Mouse (Mus musculus): ENCODE data around the gene Slc9a8.
A peak's percentile ranks its signal among the peaks of the same experiment; 100 is the strongest.
"Not testable (repeated sequence)": the region's sequence is repeated elsewhere in the genome, so short reads cannot be mapped to it uniquely, and the experiment has no call there.

Slc9a8 gene

DNA sequence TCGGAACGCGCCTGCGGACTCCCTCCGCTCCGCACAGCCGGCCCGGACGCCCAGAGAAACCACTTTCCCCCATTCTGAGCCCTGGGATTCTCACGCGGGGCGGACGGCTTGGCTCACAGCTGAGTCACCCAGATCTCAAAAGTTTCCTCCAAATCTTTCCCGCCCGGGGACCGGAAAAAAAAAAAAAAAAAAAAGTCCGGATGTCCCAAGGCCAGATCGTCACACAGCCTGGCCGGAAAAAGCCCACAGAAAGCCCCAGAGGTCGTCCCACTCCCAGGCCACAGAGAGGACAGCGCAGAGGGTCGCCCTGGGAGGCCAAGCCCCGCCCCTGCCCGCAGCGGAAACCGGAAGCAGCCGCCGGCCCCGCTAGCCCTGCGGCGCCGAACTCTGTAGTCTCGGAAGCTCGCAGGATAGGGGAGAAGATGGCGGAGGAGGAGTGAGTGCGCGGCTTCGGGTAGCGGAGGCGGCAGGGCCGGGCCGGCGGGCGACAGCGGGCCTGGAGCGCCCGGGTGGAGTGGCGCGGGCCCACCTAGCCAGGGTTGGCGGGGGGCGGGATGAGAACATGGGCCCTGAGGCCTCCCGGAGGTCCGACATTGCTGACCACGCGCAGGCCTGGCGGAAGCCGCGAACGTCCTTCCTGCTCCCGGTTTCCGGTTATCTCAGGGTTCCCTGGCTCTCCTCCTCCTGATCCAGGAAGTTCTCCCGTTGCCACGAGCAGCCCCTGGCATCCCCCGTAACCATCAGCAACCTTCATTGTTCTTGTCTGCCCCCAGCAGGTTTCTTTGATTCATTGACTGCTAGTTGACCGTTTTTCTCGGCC is at the start of gene Slc9a8:
Gene Slc9a8 (plus strand): TSS at position 383 of the 820 bp plus-strand sequence.
- peak; percentile 97 for DNase-seq

DNA sequence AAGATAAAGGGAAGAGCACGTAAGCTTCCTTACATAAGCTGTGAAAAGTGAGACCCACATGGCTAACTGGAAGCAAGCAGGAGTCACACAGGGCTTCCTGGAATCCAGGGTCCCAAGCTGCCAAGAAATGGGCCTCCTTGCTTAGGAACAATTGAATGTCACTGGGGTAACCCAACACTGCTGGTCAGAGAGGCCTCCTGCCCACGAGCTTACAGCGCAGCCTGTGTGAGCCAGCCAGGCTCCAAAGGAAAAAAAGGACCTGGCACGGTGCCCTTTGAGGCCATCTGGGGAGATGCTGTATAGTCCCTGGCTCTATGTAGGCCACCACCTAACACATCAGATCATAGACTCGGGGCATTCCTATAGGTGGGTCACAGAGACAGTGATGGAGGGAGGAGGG is 48.2 kb upstream of the Slc9a8 start:
- DNase-seq = no peak

DNA sequence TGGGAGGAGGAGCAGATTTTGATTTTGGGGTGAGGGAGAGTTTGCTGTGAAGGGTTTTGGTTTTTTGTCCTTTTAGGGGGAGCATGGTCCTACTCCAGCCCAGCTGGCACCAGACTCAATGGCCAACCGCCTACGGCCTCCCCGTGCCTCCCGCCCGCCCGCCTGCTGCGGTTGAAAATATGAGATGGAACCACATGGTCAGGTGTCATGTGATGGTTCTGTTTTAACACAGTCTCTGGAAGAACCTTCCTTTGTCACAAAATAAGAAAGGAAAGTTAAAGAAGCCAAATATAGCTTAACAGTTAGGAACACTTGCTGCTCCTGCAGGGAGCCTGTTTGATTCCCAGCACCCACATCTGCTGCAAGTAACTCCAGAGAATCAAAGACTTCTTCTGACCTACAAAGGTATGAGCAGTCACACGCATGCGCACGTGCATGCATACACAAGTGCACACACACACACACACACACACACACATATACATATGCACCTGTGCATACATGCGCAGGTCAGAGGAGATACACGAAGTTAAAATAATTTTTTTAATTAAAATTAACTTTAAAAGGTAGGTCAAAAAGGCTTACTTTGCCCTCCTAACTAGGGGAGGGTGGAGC is 47.2 kb upstream of the Slc9a8 start:
- no peak for DNase-seq

GRCm38 (mm10) chr2:167375135-167375534 is 46.4 kb upstream of the Slc9a8 start:
- DNase-seq = no peak

- no peak for DNase-seq
These were observed 45.8 kb upstream of the Slc9a8 start for GRCm38 (mm10) chr2:167375688-167376087.

- DNase-seq = no peak
These were observed 45.4 kb upstream of the Slc9a8 start for GRCm38 (mm10) chr2:167376160-167376564.

DNA sequence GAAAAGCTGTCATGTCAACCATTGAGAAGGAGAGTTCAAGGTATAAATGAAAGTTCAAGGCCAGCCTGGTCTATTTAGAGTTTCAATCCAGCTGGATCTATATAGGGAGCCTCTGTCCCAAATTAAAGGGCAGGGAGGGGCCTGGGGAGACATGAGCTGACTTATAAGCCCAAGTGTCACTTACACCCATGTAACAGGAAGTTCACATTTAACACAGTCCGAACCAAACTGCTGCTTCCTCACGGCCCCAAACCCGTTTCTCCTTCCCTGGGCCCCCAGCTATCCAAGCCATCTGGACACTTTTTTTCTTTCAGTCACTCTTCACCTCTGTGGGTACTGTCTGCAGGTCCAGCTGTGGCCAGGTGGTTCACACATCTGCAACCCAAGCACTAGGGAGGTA is 43.8 kb upstream of the Slc9a8 start:
- DNase-seq = no peak

DNA sequence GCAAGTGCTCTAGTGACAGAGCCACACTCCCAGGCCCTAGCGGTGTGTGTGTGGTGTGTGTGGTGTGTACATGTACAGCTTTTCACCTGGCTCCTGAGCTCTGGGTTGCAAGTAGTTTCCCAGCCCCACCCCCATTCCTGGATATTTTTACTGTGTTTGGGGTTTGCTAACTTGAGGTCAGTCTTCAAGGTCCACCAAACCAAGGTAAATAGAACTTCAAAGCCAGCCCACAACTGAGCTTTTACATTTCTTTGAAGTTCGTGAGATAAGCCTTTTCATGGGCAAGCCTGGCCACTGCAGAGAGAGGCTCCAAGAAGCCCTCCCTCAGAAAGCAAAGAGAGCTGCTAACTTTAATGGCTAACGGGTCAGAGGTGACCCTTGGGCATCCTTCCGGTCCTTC is 42.5 kb upstream of the Slc9a8 start:
- no peak for DNase-seq

DNA sequence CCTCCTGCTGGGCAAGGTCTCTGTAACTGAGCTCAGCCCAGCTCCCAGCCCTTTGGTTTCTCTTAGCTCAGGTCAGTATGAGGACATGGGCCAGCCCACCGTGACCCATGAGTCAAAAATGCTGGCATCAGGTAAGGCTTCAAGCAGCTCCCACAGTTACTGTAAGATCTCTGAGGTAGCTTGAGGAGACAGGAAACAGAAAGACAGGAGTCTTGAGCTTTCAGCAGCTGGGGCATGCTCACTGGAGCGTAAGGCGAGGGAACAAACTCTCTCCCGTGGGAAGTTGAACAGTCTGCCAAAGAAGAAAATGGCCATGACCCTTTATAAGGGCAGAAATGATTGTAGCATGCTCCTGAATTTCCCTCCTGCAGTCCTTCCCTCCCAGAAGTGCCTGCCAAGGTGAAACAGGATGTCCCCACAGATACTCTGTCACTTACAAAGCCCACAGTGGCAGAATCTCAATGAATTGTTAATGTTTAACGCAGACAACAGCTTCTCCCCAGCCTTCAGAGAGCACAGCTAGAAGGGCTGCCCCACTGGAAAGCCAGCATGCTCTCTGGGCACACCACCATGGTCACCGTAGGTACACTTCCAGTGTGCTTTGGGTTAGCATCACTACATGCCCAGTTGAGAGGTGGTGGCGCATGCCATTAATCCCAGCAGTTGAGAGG is 40.8 kb upstream of the Slc9a8 start:
- DNase-seq = peak; percentile 88

GRCm38 (mm10) chr2:167381596-167381995 is 39.9 kb upstream of the Slc9a8 start:
- no peak for DNase-seq

DNA sequence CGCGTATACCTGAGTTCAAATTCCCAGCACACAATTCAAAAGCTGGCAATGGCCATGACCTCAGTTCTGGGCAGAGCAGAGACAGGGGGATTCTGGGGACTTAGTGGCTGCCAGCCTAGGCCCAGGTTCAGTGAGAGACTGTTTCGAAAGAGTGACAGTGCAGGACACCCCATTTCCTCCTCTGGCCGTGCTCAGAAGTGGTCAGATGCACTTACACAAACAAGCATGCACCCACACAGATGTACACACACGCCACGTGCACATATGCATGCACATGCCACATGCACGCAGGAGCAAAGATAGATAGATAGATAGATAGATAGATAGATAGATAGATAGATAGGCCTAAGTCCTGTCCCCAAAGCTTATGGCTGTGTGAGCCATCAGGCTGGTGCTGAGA is 39.1 kb upstream of the Slc9a8 start:
- DNase-seq = no peak

GRCm38 (mm10) chr2:167383666-167384083 is 37.8 kb upstream of the Slc9a8 start:
- DNase-seq = peak; percentile 93

DNA sequence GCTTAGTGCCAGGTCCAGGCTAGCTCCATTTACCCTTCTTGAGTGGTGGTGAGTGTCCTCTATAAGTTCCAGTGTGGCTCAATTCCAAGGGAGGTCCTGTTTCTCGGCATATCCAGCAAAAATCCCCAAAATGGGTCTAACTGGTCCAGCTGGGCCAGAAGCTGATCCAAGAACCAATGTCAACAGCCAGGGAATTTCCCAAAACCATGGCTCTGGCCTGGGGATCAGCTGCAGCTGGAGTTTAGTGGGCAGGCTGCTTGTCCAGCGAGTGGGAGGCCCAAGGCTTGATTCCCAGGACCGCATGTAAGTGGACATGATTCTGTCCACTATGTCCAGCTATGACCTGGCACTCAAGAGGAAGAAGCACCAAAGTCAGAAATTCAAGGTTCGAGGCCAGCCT is 35.1 kb upstream of the Slc9a8 start:
- DNase-seq = no peak

DNA sequence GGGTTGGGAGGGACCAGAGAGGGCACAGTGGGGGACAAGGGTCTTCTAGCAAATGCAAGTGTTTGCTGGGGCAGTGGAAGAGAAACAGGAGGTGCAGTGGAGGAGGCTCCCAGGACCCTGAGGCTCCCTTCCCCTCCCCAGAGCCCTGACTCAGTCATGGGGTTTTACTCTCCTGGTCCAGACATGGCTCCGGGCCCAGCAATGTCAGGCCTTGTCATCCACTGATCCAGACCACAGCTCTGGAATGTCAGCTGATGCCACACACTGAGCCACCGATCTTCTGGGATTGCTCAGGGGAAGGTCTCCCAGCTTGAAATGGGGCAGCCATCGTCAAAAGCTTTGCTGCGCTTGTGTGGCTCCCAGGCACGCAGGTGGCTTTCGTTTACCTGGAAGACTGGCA is 34.5 kb upstream of the Slc9a8 start:
- DNase-seq = no peak

DNA sequence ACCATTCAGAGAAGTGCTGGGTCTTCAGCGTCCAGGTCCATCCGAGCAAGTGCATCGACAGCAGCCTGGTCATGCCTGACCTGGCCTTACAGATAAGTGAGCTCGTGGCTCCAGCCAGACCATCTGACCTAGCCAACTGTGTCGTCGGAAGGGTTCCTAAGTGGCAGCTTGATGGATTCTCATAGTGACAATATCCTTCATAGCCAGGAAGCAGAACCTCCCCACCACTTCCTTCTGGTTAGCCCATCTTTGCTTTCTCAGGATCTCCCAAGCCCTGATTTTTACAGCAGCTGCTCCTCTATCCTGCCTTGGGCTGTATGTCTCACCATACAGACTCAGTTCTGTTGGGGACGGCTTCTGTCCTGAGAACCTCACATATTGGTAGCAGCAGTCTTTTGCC is 27.1 kb upstream of the Slc9a8 start:
- DNase-seq = no peak

DNA sequence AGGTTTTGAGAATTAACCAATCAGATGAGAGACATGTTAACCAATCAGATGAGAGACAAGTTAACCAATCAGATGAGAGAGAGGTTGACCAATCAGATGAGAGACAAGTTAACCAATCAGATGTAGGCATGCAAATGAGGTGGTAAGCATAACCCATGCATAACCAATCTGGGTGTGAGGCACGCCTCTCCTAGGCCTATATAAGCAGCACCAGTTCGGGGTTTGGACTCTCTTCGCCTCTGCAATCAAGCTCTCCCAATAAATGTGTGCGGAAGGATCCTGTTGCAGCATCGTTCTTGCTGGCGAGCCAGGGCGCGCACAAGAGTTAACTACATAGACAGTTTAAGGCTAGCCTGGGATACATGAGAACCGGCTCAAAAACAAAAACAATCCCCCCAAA is 25.1 kb upstream of the Slc9a8 start:
- DNase-seq = not testable (repeated sequence)

DNA sequence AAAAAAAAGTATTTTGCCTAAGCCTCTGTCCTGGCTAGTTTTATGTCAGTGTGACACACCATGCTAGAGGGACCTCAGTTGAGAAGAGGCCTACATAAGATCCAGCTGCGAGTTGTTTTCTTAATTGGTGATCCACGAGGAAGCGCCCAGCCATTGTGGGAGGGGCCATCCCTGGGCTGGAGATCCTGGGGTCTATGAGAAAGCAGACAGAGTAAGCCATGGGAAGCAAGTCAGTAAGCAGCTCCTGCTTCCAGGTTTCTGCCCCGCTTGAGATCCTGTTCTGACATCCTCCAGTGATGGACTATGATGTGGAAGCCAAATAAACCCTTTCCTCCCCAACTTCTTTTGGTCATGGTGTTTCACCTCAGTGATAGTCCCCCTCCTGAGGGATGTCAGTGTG is 22.5 kb upstream of the Slc9a8 start:
- no peak for DNase-seq

DNA sequence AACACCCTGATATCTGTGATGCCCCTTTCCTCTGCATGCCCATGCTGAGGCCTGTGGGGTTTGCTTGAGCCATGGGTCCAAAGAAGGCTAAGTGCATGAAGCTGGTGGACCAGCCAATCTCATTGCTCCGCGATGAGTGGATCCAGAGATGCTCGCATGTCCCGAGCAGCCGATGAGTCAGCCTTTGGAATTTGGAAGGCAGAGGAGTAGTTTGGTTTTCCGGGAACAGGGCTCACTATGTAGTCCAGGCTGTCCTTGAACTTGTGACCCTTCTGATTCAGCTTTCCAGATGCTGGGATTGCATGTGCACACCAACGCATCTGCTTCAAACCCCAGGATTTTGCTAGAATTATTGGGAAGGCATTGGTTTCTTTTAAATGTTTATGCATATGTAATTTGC is 21.9 kb upstream of the Slc9a8 start:
- DNase-seq = no peak

DNA sequence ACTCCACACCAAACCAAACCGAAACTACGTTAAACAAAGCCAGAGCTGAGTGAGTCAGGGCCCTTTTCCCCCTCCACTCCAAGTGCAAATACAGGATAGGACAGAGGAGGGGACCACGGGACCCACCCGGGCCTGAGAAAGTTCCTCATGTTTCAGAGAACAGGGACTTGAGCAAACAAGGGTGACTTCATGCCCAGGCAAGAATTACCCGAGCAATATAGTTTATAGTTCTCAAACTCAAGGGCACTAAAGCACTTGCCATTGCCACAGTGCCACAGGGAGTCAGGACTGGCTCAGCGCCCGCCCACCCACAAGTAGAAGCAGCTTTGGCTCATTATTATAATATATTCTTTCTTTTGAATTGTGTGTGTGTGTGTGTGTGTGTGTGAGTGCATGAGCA is 18.4 kb upstream of the Slc9a8 start:
- no peak for DNase-seq

- DNase-seq = no peak
These were observed 16.2 kb upstream of the Slc9a8 start for GRCm38 (mm10) chr2:167405101-167405880.

- DNase-seq = no peak
These were observed 14.1 kb upstream of the Slc9a8 start for GRCm38 (mm10) chr2:167407296-167407929.

- DNase-seq = no peak
These were observed 7.1 kb upstream of the Slc9a8 start for GRCm38 (mm10) chr2:167414461-167414860.

Data from kidney, adult 9 months (tissue).